Mouse (Mus musculus): Measurements from ENCODE around the gene Elmo1. TPM values are rescaled to one million over a fixed set of nuclear protein-coding genes. Genes with fewer than 3 reads are reported as not detected.

Gene Elmo1
- polyA plus RNA-seq, 1 experiment from 2014 or later: 11.2 TPM

DNA sequence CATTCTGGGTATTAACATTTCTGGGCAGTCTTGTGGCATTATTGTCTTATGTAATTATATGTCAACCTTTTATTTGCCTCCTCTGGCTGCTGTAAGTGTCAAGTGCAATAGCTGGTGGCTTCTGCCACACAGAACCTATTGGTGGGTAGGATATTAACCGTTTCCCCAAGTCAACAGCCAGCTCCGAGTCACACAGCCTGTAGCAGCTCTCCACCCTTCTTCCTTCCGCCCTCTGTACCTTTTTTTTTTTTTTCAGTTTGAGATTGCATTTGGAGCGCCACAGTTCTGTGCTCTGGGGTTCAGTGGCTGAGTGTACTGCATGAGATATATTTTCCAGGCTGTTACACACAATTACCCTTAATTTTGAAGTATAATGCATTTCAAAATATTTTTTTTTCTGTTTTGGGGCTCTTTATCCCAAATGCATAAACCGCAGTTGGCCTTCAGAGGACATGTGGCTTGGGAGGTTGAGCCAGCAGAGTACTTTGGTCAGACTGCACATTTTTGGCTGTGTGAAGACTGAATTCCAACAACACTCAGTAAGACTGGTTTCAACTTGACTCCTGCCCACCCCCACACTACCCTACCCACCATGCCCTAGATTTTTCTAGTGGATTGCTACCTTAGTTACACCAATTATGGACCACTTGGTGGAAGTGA is 7.7 kb downstream of the Elmo1 start:
- H3K4me2 ChIP-seq: no peak overlapping the region
- 59% methylated on average over 5 of the region's 5 CpGs for WGBS
- no peaks in the 10 kb centered on the region for H3K36me3 ChIP-seq
- H3K27ac ChIP-seq: no peak overlapping the region
- no peaks in the 10 kb centered on the region; the same call in 1 of the 2 replicates for H3K4me1 ChIP-seq
- H3K4me3 ChIP-seq (replicated peaks): no peak overlapping the region
- no peak for ATAC-seq (ENCODE audit: insufficient read depth, low FRiP score, low read depth)
- no peaks in the 10 kb centered on the region for H3K27me3 ChIP-seq (replicated peaks)
- H3K9ac ChIP-seq: no peak overlapping the region
- H3K9me3 ChIP-seq: no peaks in the 10 kb centered on the region

DNA sequence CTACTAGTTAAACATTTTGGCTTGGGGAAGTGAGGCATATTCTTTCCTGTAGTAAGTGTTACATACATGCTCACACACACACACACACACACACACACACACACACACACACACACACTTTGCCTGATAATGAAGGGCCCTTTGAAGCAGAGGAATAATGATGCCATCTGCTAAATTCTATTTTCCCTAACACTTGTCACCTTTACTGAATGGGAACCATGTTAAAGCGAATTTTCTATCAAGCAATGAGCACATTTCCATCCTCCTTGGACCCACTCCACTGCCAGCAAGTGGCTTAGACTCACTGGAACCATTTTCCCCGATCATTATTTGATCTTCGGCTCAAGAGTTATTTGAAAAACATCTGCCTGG is 8.2 kb downstream of the Elmo1 start:
- ATAC-seq (ENCODE audit: insufficient read depth, low FRiP score, low read depth): no peak
- no peaks in the 10 kb centered on the region; the same call in 1 of the 2 replicates for H3K4me1 ChIP-seq
- H3K4me2 ChIP-seq: no peak overlapping the region
- no peak overlapping the region for H3K27ac ChIP-seq
- H3K36me3 ChIP-seq: no peaks in the 10 kb centered on the region
- 79% methylated on average over 3 of the region's 3 CpGs for WGBS
- H3K9ac ChIP-seq: no peak overlapping the region
- no peak overlapping the region for H3K4me3 ChIP-seq (replicated peaks)
- no peaks in the 10 kb centered on the region for H3K27me3 ChIP-seq (replicated peaks)
- H3K9me3 ChIP-seq: no peaks in the 10 kb centered on the region

DNA sequence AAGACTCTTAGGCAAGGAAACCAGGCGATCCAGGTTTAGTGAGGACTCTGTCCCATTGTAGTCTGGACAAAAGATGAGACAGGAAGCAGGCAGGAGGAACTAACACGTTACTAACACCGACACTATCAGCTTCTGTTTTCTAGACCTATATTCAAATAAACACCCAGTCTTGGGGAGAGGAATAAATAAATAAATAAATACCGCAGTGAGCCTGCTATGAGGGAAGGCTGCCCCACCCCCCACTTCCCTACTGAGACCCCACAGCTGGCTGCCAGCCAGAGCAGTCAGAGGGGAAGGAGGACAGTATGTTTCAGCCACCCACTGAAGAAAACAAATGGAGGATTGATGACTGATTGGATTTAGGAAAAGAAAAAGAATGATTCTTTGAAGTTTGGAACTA is 9.2 kb downstream of the Elmo1 start:
- H3K9me3 ChIP-seq: no peaks in the 10 kb centered on the region
- H3K4me1 ChIP-seq: no peaks in the 10 kb centered on the region; the same call in 1 of the 2 replicates
- H3K4me2 ChIP-seq: no peak overlapping the region
- WGBS: 25% methylated on average over 4 of the region's 4 CpGs
- no peaks in the 10 kb centered on the region for H3K36me3 ChIP-seq
- no peak overlapping the region for H3K4me3 ChIP-seq (replicated peaks)
- ATAC-seq (ENCODE audit: insufficient read depth, low FRiP score, low read depth): no peak
- no peaks in the 10 kb centered on the region for H3K27me3 ChIP-seq (replicated peaks)
- H3K27ac ChIP-seq: peak overlapping the region; percentile 40; the same call in 1 of the 2 replicates
- H3K9ac ChIP-seq: no peak overlapping the region

DNA sequence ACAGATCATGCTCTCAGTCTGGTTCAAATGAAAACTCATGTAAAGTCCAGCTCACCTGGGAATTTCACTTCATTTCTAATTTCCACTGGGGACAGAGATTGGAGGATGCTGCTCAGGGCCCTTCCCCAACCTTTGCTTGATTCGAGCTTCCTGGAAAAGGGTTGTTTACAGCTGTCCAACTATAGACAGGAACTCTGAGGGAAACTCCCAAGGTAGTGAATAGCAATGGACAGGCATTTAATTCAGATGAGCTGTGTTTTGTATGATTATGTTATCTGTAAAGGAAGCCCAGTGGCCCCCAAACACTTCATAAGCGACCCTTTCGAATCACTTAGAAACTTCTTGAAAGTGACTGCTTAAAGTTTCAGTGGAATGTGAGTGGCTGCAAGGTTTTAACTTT is 10.0 kb downstream of the Elmo1 start:
- H3K4me2 ChIP-seq: no peak overlapping the region
- no peak for ATAC-seq (ENCODE audit: insufficient read depth, low FRiP score, low read depth)

GRCm38 (mm10) chr13:20101691-20102090 is 11.3 kb downstream of the Elmo1 start:
- no peaks in the 10 kb centered on the region for H3K27me3 ChIP-seq (replicated peaks)
- no peaks in the 10 kb centered on the region for H3K9me3 ChIP-seq
- no peak overlapping the region for H3K4me3 ChIP-seq (replicated peaks)
- H3K4me1 ChIP-seq: peaks cover 4% of the 10 kb centered on the region; the same call in 1 of the 2 replicates
- ATAC-seq (ENCODE audit: insufficient read depth, low FRiP score, low read depth): no peak
- no peaks in the 10 kb centered on the region for H3K36me3 ChIP-seq
- H3K9ac ChIP-seq: no peak overlapping the region
- 54% methylated on average over 5 of the region's 5 CpGs for WGBS
- H3K27ac ChIP-seq: no peak overlapping the region
- no peak overlapping the region for H3K4me2 ChIP-seq

More for the DNA sequence above, 10.0 kb downstream of the Elmo1 start:
- no peaks in the 10 kb centered on the region for H3K27me3 ChIP-seq (replicated peaks)
- 55% methylated on average over 3 of the region's 3 CpGs for WGBS
- H3K9ac ChIP-seq: no peak overlapping the region
- H3K27ac ChIP-seq: no peak overlapping the region
- no peaks in the 10 kb centered on the region; the same call in 1 of the 2 replicates for H3K4me1 ChIP-seq
- no peaks in the 10 kb centered on the region for H3K36me3 ChIP-seq
- H3K9me3 ChIP-seq: no peaks in the 10 kb centered on the region
- H3K4me3 ChIP-seq (replicated peaks): no peak overlapping the region

DNA sequence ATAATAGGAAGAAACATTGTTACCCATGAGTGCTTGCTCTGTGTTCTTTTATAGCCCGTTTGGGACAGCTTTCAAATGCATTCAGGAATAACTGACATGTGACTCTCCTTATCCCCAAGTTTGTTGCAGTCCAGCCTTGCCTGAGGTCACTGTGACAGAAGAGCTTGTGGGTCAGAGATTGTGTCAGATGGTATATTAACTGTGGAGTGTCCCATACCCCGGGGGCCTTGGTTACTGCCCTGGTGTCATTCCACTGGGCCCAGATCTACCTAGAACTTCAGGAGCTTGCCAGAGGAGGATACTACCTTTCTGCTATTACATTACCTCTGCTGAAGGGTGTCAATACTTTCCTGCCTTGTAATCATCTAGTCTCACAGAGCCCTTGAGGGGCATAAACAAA is 14.4 kb downstream of the Elmo1 start:
- no peak overlapping the region for H3K4me2 ChIP-seq
- no peak overlapping the region for H3K9ac ChIP-seq
- H3K4me1 ChIP-seq: peaks cover 4% of the 10 kb centered on the region; the same call in 1 of the 2 replicates
- no peaks in the 10 kb centered on the region for H3K36me3 ChIP-seq
- H3K27me3 ChIP-seq (replicated peaks): no peaks in the 10 kb centered on the region
- 59% methylated on average over 2 of the region's 2 CpGs for WGBS
- ATAC-seq (ENCODE audit: insufficient read depth, low FRiP score, low read depth): no peak
- H3K9me3 ChIP-seq: no peaks in the 10 kb centered on the region
- H3K4me3 ChIP-seq (replicated peaks): no peak overlapping the region
- no peak overlapping the region for H3K27ac ChIP-seq

DNA sequence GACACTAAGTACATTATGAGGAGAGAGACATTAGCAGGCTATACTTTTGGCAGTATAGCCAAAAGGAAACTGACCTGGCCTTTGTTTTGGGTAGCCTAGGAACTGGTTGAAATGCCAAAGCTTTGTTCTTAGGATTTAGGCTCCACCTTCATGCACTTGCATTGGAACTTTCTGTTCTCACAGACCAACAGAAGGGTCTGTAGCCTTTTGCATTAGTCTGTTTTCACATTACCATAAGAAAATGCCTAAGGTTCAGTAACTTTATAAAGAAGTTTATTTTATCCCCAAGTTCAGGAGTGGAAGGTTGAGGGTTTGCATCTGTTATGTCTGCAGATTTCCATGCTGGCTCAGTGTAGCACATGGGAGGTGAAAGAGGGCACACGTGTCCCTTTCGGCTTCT is 15.6 kb downstream of the Elmo1 start:
- Histone ChIP-seq H3K27ac (no peak overlapping the region), H3K9ac (no peak overlapping the region), H3K9me3 (no peaks in the 10 kb centered on the region), H3K4me1 (0 out of 2 replicates have a peak, but pooled peaks cover 4% of the 10 kb centered on the region), H3K36me3 (no peaks in the 10 kb centered on the region), H3K4me3 (replicated peaks) (no peak overlapping the region), H3K27me3 (replicated peaks) (no peaks in the 10 kb centered on the region), H3K4me2 (no peak overlapping the region)
- ATAC-seq (ENCODE audit: insufficient read depth, low FRiP score, low read depth): no peak
- 77% methylated on average over 2 of the region's 2 CpGs for WGBS

GRCm38 (mm10) chr13:20107953-20108498 is 17.6 kb downstream of the Elmo1 start:
- H3K27me3 ChIP-seq (replicated peaks): no peaks in the 10 kb centered on the region
- H3K4me2 ChIP-seq: no peak overlapping the region
- H3K9ac ChIP-seq: no peak overlapping the region
- H3K4me3 ChIP-seq (replicated peaks): no peak overlapping the region
- H3K27ac ChIP-seq: no peak overlapping the region
- no peaks in the 10 kb centered on the region for H3K9me3 ChIP-seq
- 0 out of 2 replicates have a peak, but pooled peaks cover 4% of the 10 kb centered on the region for H3K4me1 ChIP-seq
- H3K36me3 ChIP-seq: no peaks in the 10 kb centered on the region
- no peak for ATAC-seq (ENCODE audit: insufficient read depth, low FRiP score, low read depth)
- 88% methylated on average over 5 of the region's 5 CpGs for WGBS

DNA sequence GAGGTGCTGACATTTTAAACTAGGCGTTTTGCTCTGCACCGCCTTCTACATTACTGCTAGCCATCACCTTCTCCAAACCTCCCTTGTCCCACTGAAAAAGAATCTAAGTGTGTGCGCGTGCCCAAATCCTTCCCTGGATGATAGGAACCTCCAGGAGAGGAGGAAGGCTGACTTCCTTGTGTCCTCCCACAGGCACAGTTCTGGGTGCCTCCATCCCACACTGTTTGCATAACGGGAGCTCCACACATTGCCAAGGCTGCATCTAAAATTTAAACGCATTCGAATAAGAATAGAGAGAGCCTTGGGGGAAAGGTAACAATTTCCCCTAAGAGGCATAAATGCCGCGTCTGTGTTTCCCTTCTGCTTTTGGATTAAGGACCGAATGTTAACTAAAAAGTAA is 18.6 kb downstream of the Elmo1 start:
- WGBS: 51% methylated on average over 10 of the region's 10 CpGs
- Histone ChIP-seq H3K9me3 (no peaks in the 10 kb centered on the region), H3K4me3 (replicated peaks) (no peak overlapping the region), H3K9ac (no peak overlapping the region), H3K36me3 (no peaks in the 10 kb centered on the region), H3K4me1 (0 out of 2 replicates have a peak, but pooled peaks cover 4% of the 10 kb centered on the region), H3K27ac (no peak overlapping the region), H3K27me3 (replicated peaks) (no peaks in the 10 kb centered on the region), H3K4me2 (no peak overlapping the region)
- no peak for ATAC-seq (ENCODE audit: insufficient read depth, low FRiP score, low read depth)

GRCm38 (mm10) chr13:20109446-20109845 is 19.1 kb downstream of the Elmo1 start:
- H3K4me2 ChIP-seq: no peak overlapping the region
- 27% methylated on average over 2 of the region's 2 CpGs for WGBS
- no peaks in the 10 kb centered on the region for H3K36me3 ChIP-seq
- H3K27me3 ChIP-seq (replicated peaks): no peaks in the 10 kb centered on the region
- no peak overlapping the region for H3K27ac ChIP-seq
- no peaks in the 10 kb centered on the region for H3K9me3 ChIP-seq
- H3K9ac ChIP-seq: no peak overlapping the region
- no peak for ATAC-seq (ENCODE audit: insufficient read depth, low FRiP score, low read depth)
- 0 out of 2 replicates have a peak, but pooled peaks cover 4% of the 10 kb centered on the region for H3K4me1 ChIP-seq
- no peak overlapping the region for H3K4me3 ChIP-seq (replicated peaks)

DNA sequence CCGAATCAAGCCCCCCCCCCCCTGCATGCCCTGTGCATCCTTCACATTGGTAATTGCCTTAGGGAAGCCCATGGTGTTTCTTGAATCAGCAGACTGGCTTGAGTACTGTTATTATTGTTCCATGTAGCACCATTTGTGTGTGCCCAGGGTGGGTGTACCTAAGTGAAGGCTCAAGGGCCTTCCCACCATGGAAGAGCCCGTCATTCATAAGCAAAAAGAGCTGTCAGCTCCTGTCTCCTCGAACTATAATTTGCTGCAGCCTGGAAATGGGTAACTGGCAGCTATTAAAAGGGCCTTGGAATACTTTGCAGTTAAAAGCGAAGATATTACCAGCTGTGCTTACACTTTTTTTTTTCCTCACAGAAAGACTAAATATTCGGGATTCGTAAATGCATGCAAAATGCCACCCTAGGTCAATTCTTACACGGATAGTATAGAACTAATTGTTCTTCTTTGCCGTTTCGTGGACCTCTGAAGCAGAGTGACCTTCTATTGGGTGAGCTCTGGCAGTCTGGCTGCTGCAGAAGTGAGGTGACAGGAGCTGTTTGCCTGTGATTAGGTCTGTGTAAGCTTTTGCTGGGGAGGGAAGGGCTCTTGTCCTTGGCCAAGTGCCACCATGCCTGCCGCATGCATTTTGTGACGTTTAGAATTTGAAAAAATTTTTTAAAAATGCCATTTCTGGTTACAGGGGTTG is 19.7 kb downstream of the Elmo1 start:
- H3K27me3 ChIP-seq (replicated peaks): no peaks in the 10 kb centered on the region
- ATAC-seq (ENCODE audit: insufficient read depth, low FRiP score, low read depth): no peak
- 61% methylated on average over 11 of the region's 11 CpGs for WGBS
- no peaks in the 10 kb centered on the region for H3K36me3 ChIP-seq
- H3K4me1 ChIP-seq: 0 out of 2 replicates have a peak, but pooled peaks cover 4% of the 10 kb centered on the region
- no peak overlapping the region for H3K27ac ChIP-seq
- no peak overlapping the region for H3K9ac ChIP-seq
- no peaks in the 10 kb centered on the region for H3K9me3 ChIP-seq
- H3K4me2 ChIP-seq: no peak overlapping the region
- H3K4me3 ChIP-seq (replicated peaks): no peak overlapping the region

- H3K27me3 ChIP-seq (replicated peaks): no peaks in the 10 kb centered on the region
These were observed 20.9 kb downstream of the Elmo1 start for GRCm38 (mm10) chr13:20111256-20111800.

More at GRCm38 (mm10) chr13:20111256-20111800, 20.9 kb downstream of the Elmo1 start:
- Histone ChIP-seq H3K4me2 (no peak overlapping the region), H3K9me3 (no peaks in the 10 kb centered on the region), H3K4me3 (replicated peaks) (no peak overlapping the region), H3K27ac (no peak overlapping the region), H3K36me3 (no peaks in the 10 kb centered on the region), H3K9ac (no peak overlapping the region), H3K4me1 (no peaks in the 10 kb centered on the region)
- no peak for ATAC-seq (ENCODE audit: insufficient read depth, low FRiP score, low read depth)
- 41% methylated on average over 2 of the region's 2 CpGs for WGBS

Measured in stomach, embryonic 15.5 days (tissue).